Mouse (Mus musculus): ENCODE measurements around the gene Gm11034.

Gene Gm11034

DNA sequence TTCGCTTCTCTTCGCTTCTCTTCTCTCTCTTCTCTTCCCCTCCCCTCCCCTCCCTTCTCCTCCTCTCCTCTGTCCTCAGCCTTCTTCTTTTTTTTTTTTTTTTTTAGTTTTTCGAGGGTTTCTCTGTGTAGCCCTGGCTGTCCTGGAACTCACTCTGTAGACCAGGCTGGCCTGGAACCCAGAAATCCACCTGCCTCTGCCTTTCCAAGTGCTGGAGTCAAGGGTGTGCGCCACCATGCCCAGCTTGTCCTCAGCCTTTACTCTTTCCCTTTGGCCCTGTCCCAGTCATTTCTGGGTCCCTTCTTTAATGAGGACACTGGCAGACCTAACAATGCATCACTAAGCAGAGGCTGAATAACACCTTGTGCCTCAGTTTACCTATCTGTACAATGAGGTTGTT lies at the start of gene Gm11034:
Gene Gm11034, minus strand, starts transcription at position 101 of the 400 bp plus-strand sequence.
- DNase-seq (ENCODE audit: inconsistent ontology term): no peak

DNA sequence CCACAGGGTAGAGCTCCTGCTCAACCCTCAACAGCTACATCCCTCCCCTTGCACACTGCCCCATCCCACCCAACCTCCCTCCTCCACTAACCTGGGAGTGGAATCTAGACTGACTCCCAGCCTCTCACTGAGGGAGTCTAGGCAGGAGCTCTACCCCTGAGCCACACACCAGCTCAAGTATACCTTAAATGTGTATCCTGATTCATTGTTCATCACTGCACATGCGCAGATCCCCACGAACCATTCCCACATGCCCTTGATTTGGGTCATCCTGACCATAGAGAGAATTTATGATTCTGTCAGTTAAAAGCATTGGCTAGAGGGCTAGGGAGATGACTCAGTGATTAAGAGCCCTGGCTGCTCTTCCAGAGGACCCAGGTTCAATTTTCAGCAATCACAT lies 49.3 kb upstream of the Gm11034 start:
- no peak for DNase-seq (ENCODE audit: inconsistent ontology term)

GRCm38 (mm10) chr8:72261872-72262271 lies 48.4 kb upstream of the Gm11034 start:
- no peak for DNase-seq (ENCODE audit: inconsistent ontology term)

- no peak for DNase-seq (ENCODE audit: inconsistent ontology term)
Measured at GRCm38 (mm10) chr8:72261431-72261830, 48.0 kb upstream of the Gm11034 start.

DNA sequence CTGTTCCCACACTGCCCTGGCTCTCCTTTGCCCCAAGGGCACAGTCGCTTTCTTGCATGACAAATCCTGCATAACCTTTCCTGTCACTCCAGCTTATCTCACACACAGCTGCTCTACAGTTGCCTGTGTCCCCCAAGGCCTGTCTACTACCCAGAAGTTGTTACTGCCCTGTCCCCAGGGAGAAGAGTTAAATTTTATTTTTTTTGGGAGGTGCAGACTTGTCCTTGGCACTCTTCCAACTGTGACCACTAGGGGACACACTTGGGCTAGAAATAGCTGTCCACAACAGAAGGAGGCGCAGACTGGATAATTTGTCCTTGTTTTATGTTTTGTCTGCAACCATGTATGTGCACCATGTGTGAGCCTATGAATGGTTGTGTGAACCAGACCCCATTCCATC lies 47.6 kb upstream of the Gm11034 start:
- DNase-seq (ENCODE audit: inconsistent ontology term): peak; percentile 32

DNA sequence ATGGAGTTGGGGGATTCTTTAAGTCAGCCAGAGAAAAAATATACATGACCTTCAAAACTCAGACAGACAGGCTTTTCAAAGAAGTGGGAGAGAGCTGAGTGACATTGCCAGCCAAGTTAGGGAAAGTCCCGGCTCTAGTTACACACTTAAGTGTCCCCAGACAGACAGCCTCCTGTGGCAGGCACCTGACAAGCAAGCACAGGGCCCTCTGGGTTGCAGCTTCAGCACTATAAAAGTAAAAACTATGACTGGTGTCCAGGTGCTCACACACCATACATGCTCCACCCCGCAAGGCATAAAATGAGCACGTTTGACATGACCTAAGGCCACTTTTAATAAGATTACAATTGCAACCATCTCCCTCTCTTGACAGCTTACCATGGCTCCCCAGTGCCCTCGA lies 47.1 kb upstream of the Gm11034 start:
- no peak for DNase-seq (ENCODE audit: inconsistent ontology term)

DNA sequence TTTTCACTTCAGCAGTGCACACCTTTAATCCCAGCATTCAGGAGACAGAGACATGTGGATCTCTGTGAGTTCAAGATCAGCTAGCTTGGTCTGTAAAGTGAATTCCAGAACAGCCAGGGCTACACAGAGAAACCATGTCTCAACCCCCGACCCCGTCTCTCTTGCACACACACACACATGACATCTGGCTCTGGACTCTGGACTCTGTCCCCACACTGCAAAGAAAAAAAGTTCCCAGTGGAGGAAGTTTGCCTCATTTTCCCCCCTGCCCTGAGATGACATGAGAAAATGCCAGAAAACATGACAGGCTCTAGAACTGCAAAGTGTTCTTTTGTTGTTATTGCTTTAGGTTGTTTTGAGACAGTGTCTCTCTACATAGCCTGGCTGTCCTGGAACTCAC lies 46.4 kb upstream of the Gm11034 start:
- DNase-seq (ENCODE audit: inconsistent ontology term): no peak

GRCm38 (mm10) chr8:72257902-72258238 lies 44.4 kb upstream of the Gm11034 start:
- no peak for DNase-seq (ENCODE audit: inconsistent ontology term)

GRCm38 (mm10) chr8:72257171-72257901 lies 43.9 kb upstream of the Gm11034 start:
- peak; percentile 6 for DNase-seq (ENCODE audit: inconsistent ontology term)

GRCm38 (mm10) chr8:72244610-72245009 lies 31.2 kb upstream of the Gm11034 start:
- no peak for DNase-seq (ENCODE audit: inconsistent ontology term)

DNA sequence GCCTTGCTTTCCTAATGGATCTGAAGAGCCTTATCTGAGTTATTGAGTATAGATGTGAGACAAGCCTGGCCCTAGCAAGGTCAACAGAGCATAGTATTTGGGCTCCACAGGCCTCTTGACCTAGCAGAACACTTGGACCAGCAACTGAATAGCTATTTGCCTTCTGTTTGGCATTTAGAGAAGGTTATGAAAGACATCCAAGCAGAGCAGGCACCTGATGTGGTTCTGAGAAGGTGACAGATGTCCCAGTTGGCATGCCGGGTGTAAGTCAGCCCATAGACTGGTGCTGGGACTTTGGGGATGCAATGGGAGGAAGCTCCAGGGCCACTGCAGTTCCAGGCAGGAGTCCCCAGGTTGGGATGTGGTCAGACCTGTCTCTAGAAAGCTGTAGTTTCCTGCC lies 28.8 kb upstream of the Gm11034 start:
- no peak for DNase-seq (ENCODE audit: inconsistent ontology term)

DNA sequence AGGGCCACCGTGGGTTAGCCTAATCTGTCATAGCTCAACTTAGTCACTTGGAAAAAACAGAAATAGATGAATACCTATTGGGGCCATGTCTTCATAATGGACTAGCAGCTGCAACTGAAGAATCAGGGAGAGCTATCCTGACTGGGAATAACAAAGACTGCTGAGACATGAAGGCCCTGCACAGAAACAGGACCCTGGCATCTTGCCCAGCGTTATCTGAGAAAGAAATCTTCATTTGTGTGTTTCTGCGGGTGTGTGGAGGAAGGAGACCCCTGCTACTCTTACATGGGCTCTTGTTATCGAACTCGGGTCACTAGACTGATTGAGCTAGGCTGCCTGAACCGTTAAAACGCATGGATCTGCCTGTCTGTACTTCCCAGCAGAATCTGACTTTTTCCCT lies 27.5 kb upstream of the Gm11034 start:
- peak; percentile 4 for DNase-seq (ENCODE audit: inconsistent ontology term)

GRCm38 (mm10) chr8:72240403-72240763 lies 26.9 kb upstream of the Gm11034 start:
- DNase-seq (ENCODE audit: inconsistent ontology term): no peak

DNA sequence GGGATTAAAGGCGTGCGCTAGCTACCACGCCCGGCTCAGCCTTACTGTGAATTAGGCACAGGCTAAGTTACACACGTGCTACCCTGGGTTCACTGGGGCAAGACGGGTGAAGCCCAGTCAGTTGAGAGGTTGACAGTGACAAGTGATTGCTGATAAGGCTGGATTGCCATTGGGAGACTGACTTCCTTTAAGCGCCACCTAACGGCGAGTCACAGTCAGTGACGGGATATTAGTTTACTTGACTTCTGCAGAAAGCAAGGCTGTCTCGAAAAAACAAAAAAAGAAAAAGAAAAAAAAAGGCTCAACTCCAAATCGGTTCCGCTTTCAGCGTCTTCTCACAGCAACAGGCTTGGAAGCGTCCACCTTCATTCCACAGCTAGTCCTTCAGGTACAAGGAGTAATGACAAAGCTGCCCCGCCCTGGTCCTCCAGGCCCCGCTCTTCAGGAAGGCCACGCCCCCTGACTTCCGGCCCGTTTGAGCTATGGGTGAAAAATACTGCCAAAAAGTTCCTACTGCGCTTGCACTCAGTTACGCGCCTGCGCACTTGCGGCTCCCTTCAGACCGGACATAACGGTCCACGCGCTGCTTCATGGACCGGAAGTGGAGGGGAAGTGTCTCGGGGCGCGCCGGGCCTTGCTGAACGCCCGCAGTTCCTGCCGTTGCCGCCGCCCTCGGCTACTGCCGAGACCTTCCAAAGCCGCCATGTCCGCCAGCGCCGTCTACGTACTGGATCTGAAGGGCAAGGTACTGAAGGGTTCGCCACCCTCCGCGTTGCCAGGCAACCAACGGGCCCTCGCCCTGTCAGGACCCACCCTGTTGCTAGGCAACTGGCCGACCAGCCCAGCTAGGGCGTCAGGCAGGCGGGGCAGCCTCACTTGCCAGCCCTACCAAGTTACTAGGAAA lies 26.3 kb upstream of the Gm11034 start, which contains the start of gene Ap1m1:
Gene Ap1m1, plus strand, starts transcription at position 520 of the 904 bp plus-strand sequence.
- peak; percentile 98 for DNase-seq (ENCODE audit: inconsistent ontology term)

DNA sequence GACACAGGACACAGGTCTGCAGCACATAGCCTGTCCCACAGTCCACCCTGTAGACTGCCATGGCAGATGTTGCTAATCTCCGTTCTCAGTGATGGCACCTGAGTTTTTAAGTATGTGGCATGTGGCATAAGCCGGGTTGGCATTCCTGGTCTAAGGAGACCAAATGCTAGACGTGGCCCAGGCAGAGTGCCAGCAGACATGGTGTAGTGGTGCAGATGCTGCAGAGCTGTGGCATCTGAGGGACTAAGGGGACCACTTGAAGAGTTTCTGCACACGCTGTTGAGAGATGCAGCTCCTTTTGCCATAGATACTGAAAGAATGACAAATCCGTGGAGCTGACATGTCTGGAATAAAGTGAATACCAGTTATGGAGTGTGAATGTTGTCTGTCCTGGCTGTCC lies 9.2 kb upstream of the Gm11034 start:
- DNase-seq (ENCODE audit: inconsistent ontology term): no peak

GRCm38 (mm10) chr8:72220758-72221157 lies 7.3 kb upstream of the Gm11034 start:
- no peak for DNase-seq (ENCODE audit: inconsistent ontology term)

DNA sequence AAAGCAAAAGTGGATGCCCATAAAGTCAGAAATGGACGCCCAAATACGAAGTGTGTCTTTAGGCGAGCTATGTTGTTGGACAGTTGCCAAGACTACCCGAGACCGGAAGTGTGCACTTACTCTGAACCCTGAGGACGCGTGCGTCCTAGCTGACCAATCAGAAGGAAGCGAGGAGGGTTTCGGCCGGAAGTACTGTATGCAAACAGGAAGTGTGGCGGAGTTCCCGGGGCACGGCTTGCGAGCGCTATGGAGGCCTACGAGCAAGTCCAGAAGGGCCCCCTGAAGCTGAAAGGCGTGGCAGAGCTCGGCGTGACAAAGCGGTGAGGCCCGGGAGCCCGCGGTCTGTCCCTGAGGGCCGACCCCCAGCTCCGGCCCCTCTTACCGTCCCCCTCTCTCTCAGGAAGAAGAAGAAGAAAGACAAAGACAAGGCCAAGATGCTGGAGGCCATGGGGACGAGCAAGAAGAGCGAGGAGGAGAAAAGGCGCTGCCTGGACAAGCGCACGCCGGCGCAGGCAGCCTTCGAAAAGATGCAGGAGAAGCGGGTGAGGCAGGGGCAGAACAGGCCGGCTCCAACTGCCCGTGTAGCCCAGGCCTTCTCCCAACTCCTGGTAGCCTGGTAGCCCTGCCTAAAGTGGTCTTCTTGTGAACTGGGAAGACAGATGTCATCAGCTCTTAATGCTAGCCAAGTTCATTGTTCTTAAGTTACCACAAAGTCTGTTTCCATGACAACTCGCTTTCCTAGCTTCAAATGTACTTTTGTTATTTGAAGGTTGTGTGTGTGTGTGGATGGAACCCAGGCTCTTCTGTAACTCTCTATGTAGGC lies 6.3 kb upstream of the Gm11034 start, which contains the start of gene Fam32a:
Gene Fam32a, plus strand, starts transcription at position 190 of the 823 bp plus-strand sequence.
- peak; percentile 94 for DNase-seq (ENCODE audit: inconsistent ontology term)

DNA sequence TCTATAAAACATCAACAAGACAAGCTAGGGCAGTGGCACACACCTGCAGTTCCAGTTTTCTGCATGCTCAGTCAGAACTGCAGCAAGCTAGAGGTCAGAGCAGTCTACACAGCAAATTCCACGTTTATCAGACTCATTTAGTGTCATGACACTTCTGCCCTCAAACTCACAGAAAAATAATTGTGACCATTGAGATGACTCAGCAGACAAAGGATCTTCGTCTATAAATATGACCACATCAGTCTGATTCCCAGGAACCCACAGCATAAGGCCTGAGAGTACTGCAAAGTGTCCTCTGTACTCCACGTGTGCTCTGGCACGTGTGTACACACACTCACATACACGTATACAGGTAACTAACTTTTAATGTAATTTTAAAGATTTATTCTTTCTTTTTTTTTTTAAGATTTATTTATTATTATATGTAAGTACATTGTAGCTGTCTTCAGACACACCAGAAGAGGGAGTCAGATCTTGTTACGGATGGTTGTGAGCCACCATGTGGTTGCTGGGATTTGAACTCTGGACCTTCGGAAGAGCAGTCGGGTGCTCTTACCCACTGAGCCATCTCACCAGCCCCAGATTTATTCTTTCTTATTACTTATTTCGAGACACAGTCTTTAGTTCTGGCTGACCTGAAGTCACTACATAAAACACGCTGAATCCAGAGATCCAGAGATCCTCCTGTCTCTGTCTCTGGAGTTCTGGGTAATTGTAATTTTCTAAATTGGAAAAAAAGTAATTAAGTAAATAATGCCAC lies 5.5 kb upstream of the Gm11034 start:
- peak; percentile 24 for DNase-seq (ENCODE audit: inconsistent ontology term)

DNA sequence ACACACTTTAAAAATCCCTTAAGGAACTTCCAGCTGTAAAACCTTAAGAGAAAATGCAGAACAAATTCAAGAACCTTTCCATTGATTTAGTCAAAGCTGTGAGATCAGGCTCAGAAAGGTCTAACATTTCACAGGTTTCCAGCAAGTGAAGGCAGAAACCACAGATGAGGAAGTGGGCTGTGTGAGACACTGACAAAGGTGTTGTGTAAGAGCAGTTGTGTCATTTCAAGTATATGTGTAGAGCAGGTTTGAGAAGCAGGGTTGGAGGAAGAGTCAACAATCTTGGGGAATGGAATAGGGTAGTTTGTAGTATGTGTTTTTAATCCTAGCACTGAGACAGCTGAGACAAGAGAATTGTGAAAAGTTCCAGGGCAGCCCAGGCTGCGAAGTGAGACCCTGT lies 2.4 kb upstream of the Gm11034 start:
- no peak for DNase-seq (ENCODE audit: inconsistent ontology term)

DNA sequence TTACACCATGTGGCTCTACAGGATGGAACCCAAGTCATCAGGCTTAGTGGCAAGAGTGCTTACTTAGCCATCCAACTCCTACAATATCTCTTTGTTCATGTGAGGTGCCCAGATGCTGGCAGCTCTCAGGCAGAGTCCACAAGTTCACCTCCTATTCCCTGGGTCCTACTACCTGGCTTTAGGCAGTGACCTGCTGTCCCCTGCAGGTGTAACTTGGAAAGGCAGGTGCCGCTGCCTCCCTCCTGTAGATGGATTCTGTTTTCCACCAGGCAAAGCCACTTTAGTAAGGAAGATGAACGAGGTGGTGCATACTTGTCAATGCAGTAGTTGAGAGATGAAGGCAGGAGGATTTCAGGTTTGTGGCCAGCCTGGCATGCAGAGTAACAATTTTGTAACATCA lies 1.6 kb upstream of the Gm11034 start:
- no peak for DNase-seq (ENCODE audit: inconsistent ontology term)

- no peak for DNase-seq (ENCODE audit: inconsistent ontology term)
Measured at GRCm38 (mm10) chr8:72212751-72213150, 685 bp downstream of the Gm11034 start, which contains the start of gene Cib3. Cib3 (minus strand) TSS chr8:72212837.
